ENCODE assay signal across 8 mouse cellular contexts in genomic region chr13:70637282-70637661, GRCm38 (mm10). TPM values are rescaled to one million over a fixed set of nuclear protein-coding genes. Genes with fewer than 3 reads are reported as not detected.
DNase-seq lines count a peak whose midpoint lies in the region; ATAC-seq and TF ChIP-seq lines count a peak whose summit lies in the region.

Gene Ice1, minus strand, starts transcription at chr13:70637634.

- H3K36me3 ChIP-seq in forebrain, embryonic 10.5 days (replicated peaks) = no peaks in the 10 kb centered on the region
- H3K36me3 ChIP-seq in limb, embryonic 14.5 days (ENCODE audit: control insufficient read depth, insufficient read depth, low read length) = no peaks in the 10 kb centered on the region

- no peak for TF ChIP-seq POLR2A in limb, embryonic 14.5 days (IDR thresholded peaks at IDR 0.05; ENCODE audit: borderline replicate concordance, extremely low read depth, insufficient read depth, insufficient read length)

- H3K27me3 ChIP-seq in forebrain, embryonic 10.5 days (ENCODE audit: poor library complexity, severe bottlenecking) = no peaks in the 10 kb centered on the region
- H3K27me3 ChIP-seq in limb, embryonic 14.5 days (ENCODE audit: control insufficient read depth, insufficient read depth, low read length) = no peaks in the 10 kb centered on the region

- no peak for DNase-seq in layer of hippocampus, adult 18-20 months (ENCODE audit: low spot score in 2 of 2)
- DNase-seq in layer of hippocampus, adult 11-12 months (ENCODE audit: low spot score) = no peak
- peak; percentile 56 for DNase-seq in forebrain, embryonic 10.5 days (ENCODE audit: extremely low spot score, low spot score)
- no peak for DNase-seq in heart, postnatal 4 days
- DNase-seq in limb, embryonic 14.5 days (ENCODE audit: low spot score) = no peak
- DNase-seq in retina, embryonic 14.5 days (ENCODE audit: low spot score) = peak; percentile 52
- DNase-seq in right cerebral cortex, adult 18-20 months = no peak

- peak within 1 kb of the TSS; percentile 94 for H3K9ac ChIP-seq in limb, embryonic 14.5 days (ENCODE audit: low read depth, low read length, severe bottlenecking)

- H3K27ac ChIP-seq in forebrain, embryonic 10.5 days = peak within 1 kb of the TSS; percentile 96
- peak within 1 kb of the TSS; percentile 86 for H3K27ac ChIP-seq in limb, embryonic 14.5 days (replicated peaks; ENCODE audit: low read depth, low read length)

- H3K4me1 ChIP-seq in forebrain, embryonic 10.5 days = peaks cover 25% of the 10 kb centered on the region
- H3K4me1 ChIP-seq in limb, embryonic 14.5 days (ENCODE audit: control insufficient read depth, insufficient read depth, low read length) = peaks cover 15% of the 10 kb centered on the region

- H3K4me3 ChIP-seq in forebrain, embryonic 10.5 days = peak within 1 kb of the TSS; percentile 93
- H3K4me3 ChIP-seq in limb, embryonic 14.5 days (replicated peaks; ENCODE audit: low read length) = peak within 1 kb of the TSS; percentile 95

- peak within 1 kb of the TSS; percentile 67 for H3K4me2 ChIP-seq in limb, embryonic 14.5 days (replicated peaks; ENCODE audit: low read depth, low read length, severe bottlenecking)

- peak; percentile 47 for ATAC-seq in activated CD4-positive, CD25-positive, alpha-beta regulatory T cell, adult 4 months
- peak; percentile 56 for ATAC-seq in limb, embryonic 14.5 days (ENCODE audit: low FRiP score, low read depth)

- H3K9me3 ChIP-seq in forebrain, embryonic 10.5 days = no peaks in the 10 kb centered on the region
- H3K9me3 ChIP-seq in limb, embryonic 14.5 days (ENCODE audit: control insufficient read depth, low read length) = no peaks in the 10 kb centered on the region

- 0% methylated on average over 38 of the region's 39 CpGs for WGBS in forebrain, embryonic 10.5 days
- WGBS in limb, embryonic 14.5 days = 0% methylated on average over 30 of the region's 39 CpGs

RNA-seq across cellular contexts. Expression of gene Ice1, which starts in this region (rescaled TPM):
- 10 to 100 TPM; 58.9 to 59.8 TPM for total RNA-seq in layer of hippocampus, adult 18-20 months (2021)
- 10 to 100 TPM; 15.6 to 16.7 TPM for polyA plus RNA-seq in activated CD4-positive, CD25-positive, alpha-beta regulatory T cell, adult 4 months (2017; shearing (Covaris generic))
- 21.8 and 22.4 TPM in 2 replicates for polyA plus RNA-seq in forebrain, embryonic 10.5 days (2016; fragmentation: Nextera tagmentation; extraction: Ambion mirVana)
- 10 to 100 TPM; 35.8 to 36.4 TPM for total RNA-seq in heart, postnatal 4 days (2021)
- polyA plus RNA-seq in limb, embryonic 14.5 days (2012; rRNA removed) = 60.9 and 64.4 TPM in 2 replicates
- polyA plus RNA-seq in limb, embryonic 14.5 days (2014; fragmentation: Nextera tagmentation; extraction: Ambion mirVana) = 39.3 and 40.7 TPM in 2 replicates

Comparison
In these comparisons a context has a peak if more than half of its experiments do, and no peak if none do; other contexts are left out.
1. DNase-seq: peak in forebrain, embryonic 10.5 days (single experiment) and retina, embryonic 14.5 days (single experiment); none in layer of hippocampus, adult 18-20 months (0 of 2), layer of hippocampus, adult 11-12 months (single experiment), heart, postnatal 4 days (single experiment), limb, embryonic 14.5 days (single experiment) and right cerebral cortex, adult 18-20 months (single experiment).